8 mouse cellular contexts compared by ENCODE assay signal in the genomic region with DNA sequence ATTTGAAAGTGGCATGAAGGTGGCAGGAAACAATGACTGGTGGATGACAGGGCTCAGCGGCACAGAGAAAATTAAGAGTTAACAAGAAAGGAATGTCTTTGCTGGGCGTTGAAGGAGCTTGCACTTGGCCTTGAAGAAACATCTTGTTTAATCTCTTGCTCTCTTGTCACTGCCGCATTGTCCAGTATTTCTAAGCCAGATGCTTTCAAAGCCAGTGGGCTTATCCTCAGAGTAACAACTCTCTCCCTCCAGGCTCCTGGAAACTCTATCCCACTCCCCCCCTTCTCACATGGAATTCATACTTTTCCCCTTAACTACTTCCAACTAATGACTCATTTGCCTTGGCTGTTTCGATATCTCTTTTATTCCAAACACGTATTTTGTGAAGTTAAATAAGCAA.
DNase-seq lines count a peak whose midpoint lies in the region; ATAC-seq and TF ChIP-seq lines count a peak whose summit lies in the region.

No protein-coding gene starts in this region.

- no peak overlapping the region for H3K9ac ChIP-seq in heart, adult 2 months (ENCODE audit: low read depth, low read length)
- no peak overlapping the region for H3K9ac ChIP-seq in limb, embryonic 14.5 days (ENCODE audit: low read depth, low read length, severe bottlenecking)

- peaks cover 12% of the 10 kb centered on the region for H3K4me1 ChIP-seq in heart, adult 2 months (ENCODE audit: control insufficient read depth, insufficient read depth, low read length)
- H3K4me1 ChIP-seq in limb, embryonic 14.5 days (ENCODE audit: control insufficient read depth, insufficient read depth, low read length) = peaks cover 41% of the 10 kb centered on the region

- 40% methylated on average over 5 of the region's 5 CpGs for WGBS in heart, adult 2 months
- 35% methylated on average over 5 of the region's 5 CpGs for WGBS in limb, embryonic 14.5 days

- TF ChIP-seq EP300 in heart, adult 2 months (IDR thresholded peaks at IDR 0.05; ENCODE audit: insufficient read depth, low read depth, low read length) = no peak

- H3K4me3 ChIP-seq in heart, adult 2 months = no peak overlapping the region
- no peak overlapping the region for H3K4me3 ChIP-seq in limb, embryonic 14.5 days (replicated peaks; ENCODE audit: low read length)
- H3K4me3 ChIP-seq in left cerebral cortex, adult 2 months = no peak overlapping the region

- H3K27ac ChIP-seq in heart, adult 2 months = peak overlapping the region; percentile 90
- H3K27ac ChIP-seq in limb, embryonic 14.5 days (replicated peaks; ENCODE audit: low read depth, low read length) = peak overlapping the region; percentile 81
- no peak overlapping the region for H3K27ac ChIP-seq in left cerebral cortex, adult 2 months

- TF ChIP-seq CTCF in heart, adult 2 months (IDR thresholded peaks at IDR 0.05) = no peak
- no peak for TF ChIP-seq CTCF in left cerebral cortex, adult 2 months (IDR thresholded peaks at IDR 0.05)

- TF ChIP-seq POLR2A in heart, adult 2 months (IDR thresholded peaks at IDR 0.05; ENCODE audit: insufficient read depth, low read depth, low read length) = no peak
- no peak for TF ChIP-seq POLR2A in limb, embryonic 14.5 days (IDR thresholded peaks at IDR 0.05; ENCODE audit: borderline replicate concordance, extremely low read depth, insufficient read depth, insufficient read length)

- H3K27me3 ChIP-seq in heart, adult 2 months (ENCODE audit: control insufficient read depth, insufficient read depth, low read length) = no peaks in the 10 kb centered on the region
- no peaks in the 10 kb centered on the region for H3K27me3 ChIP-seq in limb, embryonic 14.5 days (ENCODE audit: control insufficient read depth, insufficient read depth, low read length)

- no peak for ATAC-seq in limb, embryonic 14.5 days (ENCODE audit: low FRiP score, low read depth)

- H3K4me2 ChIP-seq in limb, embryonic 14.5 days (replicated peaks; ENCODE audit: low read depth, low read length, severe bottlenecking) = no peak overlapping the region

- peak; percentile 24 for DNase-seq in gastrocnemius, postnatal 25 days
- DNase-seq in gastrocnemius, postnatal 4 days (ENCODE audit: low spot score in 2 of 2) = no peak
- DNase-seq in NIH3T3 (ENCODE audit: low read depth) = peak; percentile 68
- DNase-seq in heart, adult 2 months = peak in 1 of 2 experiments; percentile 41
- DNase-seq in limb, embryonic 14.5 days (ENCODE audit: low spot score) = no peak
- DNase-seq in left cerebral cortex, adult 18-20 months (ENCODE audit: low spot score in 2 of 2) = no peak
- no peak for DNase-seq in left cerebral cortex, adult 2 months (ENCODE audit: extremely low spot score in 1 of 2, low spot score in 2 of 2)
- DNase-seq in spleen, postnatal 36 days (ENCODE audit: low spot score in 2 of 2) = no peak

- no peaks in the 10 kb centered on the region for H3K9me3 ChIP-seq in limb, embryonic 14.5 days (ENCODE audit: control insufficient read depth, low read length)

- intact Hi-C loops in heart, adult 2 months (cut with DNase I) = no loop called here
- intact Hi-C loops in left cerebral cortex, adult 2 months (cut with DNase I) = no loop called here

- peaks cover 16% of the 10 kb centered on the region for H3K36me3 ChIP-seq in heart, adult 2 months (ENCODE audit: control insufficient read depth, insufficient read depth, low read length)
- no peaks in the 10 kb centered on the region; the same call in 1 of the 2 replicates for H3K36me3 ChIP-seq in limb, embryonic 14.5 days (ENCODE audit: control insufficient read depth, insufficient read depth, low read length)

- peaks cover 3% of the 10 kb centered on the region for H3K79me2 ChIP-seq in heart, adult 2 months (replicated peaks; ENCODE audit: control insufficient read depth, insufficient read depth, low read length)

Comparison
In these comparisons a context has a peak if more than half of its experiments do, and no peak if none do; other contexts are left out.
1. DNase-seq: peak in gastrocnemius, postnatal 25 days (single experiment) and NIH3T3 (single experiment); none in gastrocnemius, postnatal 4 days (0 of 2), limb, embryonic 14.5 days (single experiment), left cerebral cortex, adult 18-20 months (0 of 2), left cerebral cortex, adult 2 months (0 of 2) and spleen, postnatal 36 days (0 of 2).